Mouse (Mus musculus): ENCODE measurements at regions not wholly inside any gene's neighbourhood (a gene's known extent, or its start where the extent isn't known, plus 50 kb on each side); places are given as distances from the start of the nearest gene placed in this dataset.
A peak's percentile ranks its signal among the peaks of the same experiment; 100 is the strongest.

- DNase-seq (no peak), ATAC-seq (no peak)
- Histone ChIP-seq H3K4me1 (ENCODE audit: insufficient read depth) (no peaks in the 10 kb centered on the region), H3K9ac (replicated peaks) (no peak overlapping the region), H3K36me3 (replicated peaks; ENCODE audit: insufficient read depth, low read length) (no peaks in the 10 kb centered on the region), H3K27ac (ENCODE audit: low read depth) (no peak overlapping the region), H3K9me3 (ENCODE audit: low read length) (no peaks in the 10 kb centered on the region), H3K4me3 (ENCODE audit: low read depth, low read length) (no peak overlapping the region), H3K4me2 (ENCODE audit: low read depth, low read length) (no peak overlapping the region), H3K27me3 (ENCODE audit: insufficient read depth, low read length) (no peaks in the 10 kb centered on the region)
- WGBS (ENCODE audit: insufficient replicate concordance), result 70% methylated on average over 5 of the region's 5 CpGs
- no peak for TF ChIP-seq CTCF (IDR thresholded peaks at IDR 0.05; ENCODE audit: low read depth)
- no peak for TF ChIP-seq EP300 (IDR thresholded peaks at IDR 0.05; ENCODE audit: low read depth)
Observed at GRCm38 (mm10) chrX:42352610-42353254, 136.8 kb upstream of the Tex13c2 start.

- WGBS (ENCODE audit: insufficient replicate concordance), result 57% methylated on average over 8 of the region's 12 CpGs
Observed at GRCm38 (mm10) chrX:42359381-42360172, 129.9 kb upstream of the Tex13c2 start.

DNA sequence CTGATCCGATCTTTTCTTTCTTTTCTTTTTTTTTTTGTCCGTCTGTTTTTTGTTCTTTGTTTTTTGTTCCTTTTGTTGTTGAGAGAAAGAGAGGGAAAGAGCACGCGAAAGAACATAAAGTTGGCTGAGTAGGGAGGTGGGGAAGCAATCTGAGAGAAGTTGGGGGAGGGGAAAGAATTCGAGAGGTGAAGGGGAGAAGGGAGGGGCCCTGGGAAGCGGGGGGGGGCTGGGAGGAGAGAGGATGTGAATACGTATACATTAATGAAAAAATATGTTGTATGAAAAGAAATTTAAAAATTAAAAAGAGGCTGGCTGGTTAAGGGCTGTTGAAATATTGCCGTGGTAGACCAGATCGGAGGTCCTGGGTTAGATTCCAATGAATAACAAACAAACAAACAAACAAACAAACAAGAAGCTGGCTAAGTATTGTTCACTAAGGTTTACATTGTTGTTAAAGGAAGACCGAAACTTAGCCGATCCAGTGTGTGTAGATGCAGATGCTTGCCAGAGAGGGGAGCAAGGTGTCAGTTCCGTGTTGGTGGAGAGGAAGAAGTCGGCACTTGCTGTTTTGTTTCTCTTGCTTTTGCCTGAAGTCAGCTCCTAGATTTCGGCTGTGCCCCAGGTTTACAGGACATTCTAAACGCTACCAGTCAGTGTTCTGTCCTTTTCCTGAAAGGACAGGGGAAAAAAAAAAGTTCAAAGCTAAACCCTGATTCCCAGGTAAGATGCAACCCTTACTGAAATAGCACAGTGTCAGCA, 129.1 kb upstream of the Tex13c2 start:
- Histone ChIP-seq H3K27ac (ENCODE audit: low read depth) (no peak overlapping the region), H3K9ac (replicated peaks) (no peak overlapping the region), H3K27me3 (ENCODE audit: insufficient read depth, low read length) (no peaks in the 10 kb centered on the region), H3K4me3 (ENCODE audit: low read depth, low read length) (peak overlapping the region; percentile 32), H3K4me1 (ENCODE audit: insufficient read depth) (no peaks in the 10 kb centered on the region), H3K36me3 (replicated peaks; ENCODE audit: insufficient read depth, low read length) (no peaks in the 10 kb centered on the region), H3K4me2 (ENCODE audit: low read depth, low read length) (peak overlapping the region; percentile 51), H3K9me3 (ENCODE audit: low read length) (no peaks in the 10 kb centered on the region)
- TF ChIP-seq EP300 (IDR thresholded peaks at IDR 0.05; ENCODE audit: low read depth), result no peak
- TF ChIP-seq CTCF (IDR thresholded peaks at IDR 0.05; ENCODE audit: low read depth), result peak; percentile 24
- no peak for ATAC-seq
- WGBS (ENCODE audit: insufficient replicate concordance), result 23% methylated on average over 15 of the region's 15 CpGs
- no peak for DNase-seq

More at GRCm38 (mm10) chrX:42359381-42360172, 129.9 kb upstream of the Tex13c2 start:
- DNase-seq, result no peak
- H3K4me1 ChIP-seq (ENCODE audit: insufficient read depth), result no peaks in the 10 kb centered on the region
- no peak for ATAC-seq
- no peak overlapping the region for H3K27ac ChIP-seq (ENCODE audit: low read depth)
- H3K9me3 ChIP-seq (ENCODE audit: low read length), result no peaks in the 10 kb centered on the region
- TF ChIP-seq EP300 (IDR thresholded peaks at IDR 0.05; ENCODE audit: low read depth), result no peak
- no peak for TF ChIP-seq CTCF (IDR thresholded peaks at IDR 0.05; ENCODE audit: low read depth)
- no peaks in the 10 kb centered on the region for H3K27me3 ChIP-seq (ENCODE audit: insufficient read depth, low read length)
- H3K4me3 ChIP-seq (ENCODE audit: low read depth, low read length), result 0 out of 2 replicates have a peak overlapping the region, but pooled peaks have one; percentile 32
- no peaks in the 10 kb centered on the region for H3K36me3 ChIP-seq (replicated peaks; ENCODE audit: insufficient read depth, low read length)
- H3K9ac ChIP-seq (replicated peaks), result no peak overlapping the region
- peak overlapping the region; percentile 51 for H3K4me2 ChIP-seq (ENCODE audit: low read depth, low read length)

GRCm38 (mm10) chrX:42360973-42361372, 128.5 kb upstream of the Tex13c2 start:
- 45% methylated on average over 6 of the region's 6 CpGs for WGBS (ENCODE audit: insufficient replicate concordance)
- no peaks in the 10 kb centered on the region for H3K9me3 ChIP-seq (ENCODE audit: low read length)
- DNase-seq (no peak), ATAC-seq (no peak)
- no peaks in the 10 kb centered on the region for H3K27me3 ChIP-seq (ENCODE audit: insufficient read depth, low read length)
- no peak overlapping the region for H3K4me3 ChIP-seq (ENCODE audit: low read depth, low read length)
- H3K27ac ChIP-seq (ENCODE audit: low read depth), result no peak overlapping the region
- H3K4me2 ChIP-seq (ENCODE audit: low read depth, low read length), result peak overlapping the region; percentile 51; the same call in 1 of the 2 replicates
- H3K9ac ChIP-seq (replicated peaks), result no peak overlapping the region
- no peaks in the 10 kb centered on the region for H3K36me3 ChIP-seq (replicated peaks; ENCODE audit: insufficient read depth, low read length)
- no peak for TF ChIP-seq CTCF (IDR thresholded peaks at IDR 0.05; ENCODE audit: low read depth)
- no peak for TF ChIP-seq EP300 (IDR thresholded peaks at IDR 0.05; ENCODE audit: low read depth)
- no peaks in the 10 kb centered on the region for H3K4me1 ChIP-seq (ENCODE audit: insufficient read depth)

DNA sequence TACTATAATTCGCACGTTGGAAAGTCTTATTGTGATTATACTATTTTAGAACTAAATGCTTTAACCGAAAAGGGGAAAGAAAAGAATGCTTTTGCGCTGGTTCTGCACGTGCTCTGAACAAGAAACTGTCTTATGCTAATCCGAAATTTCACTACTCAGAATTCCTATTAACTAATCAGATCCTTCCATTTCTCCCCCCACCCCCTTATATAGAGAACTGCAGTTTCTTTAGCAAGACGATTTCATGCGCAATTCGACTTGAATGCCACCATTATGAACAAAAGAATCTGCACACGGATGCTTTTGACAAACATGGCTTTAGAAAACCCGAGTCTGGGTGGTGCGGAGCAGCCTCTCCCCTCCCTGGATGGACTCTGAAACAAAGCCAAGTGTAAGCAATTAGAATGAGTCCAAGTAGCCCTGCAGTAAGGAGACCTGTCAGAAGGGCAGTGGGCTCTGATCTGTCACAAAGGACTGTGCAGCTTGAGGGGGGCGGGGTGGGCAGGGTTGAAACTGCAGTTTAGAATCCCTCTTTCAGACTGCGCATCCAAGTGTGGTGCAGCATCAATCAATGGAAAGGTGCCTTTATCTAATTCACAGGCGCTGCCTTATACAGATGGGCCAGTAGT, 128.0 kb upstream of the Tex13c2 start:
- ATAC-seq (no peak), DNase-seq (no peak)
- no peaks in the 10 kb centered on the region for H3K4me1 ChIP-seq (ENCODE audit: insufficient read depth)
- H3K27ac ChIP-seq (ENCODE audit: low read depth), result no peak overlapping the region
- TF ChIP-seq EP300 (IDR thresholded peaks at IDR 0.05; ENCODE audit: low read depth) (no peak), CTCF (IDR thresholded peaks at IDR 0.05; ENCODE audit: low read depth) (no peak)
- no peaks in the 10 kb centered on the region for H3K27me3 ChIP-seq (ENCODE audit: insufficient read depth, low read length)
- WGBS (ENCODE audit: insufficient replicate concordance), result 54% methylated on average over 15 of the region's 15 CpGs
- no peak overlapping the region for H3K9ac ChIP-seq (replicated peaks)
- H3K4me2 ChIP-seq (ENCODE audit: low read depth, low read length), result no peak overlapping the region
- H3K9me3 ChIP-seq (ENCODE audit: low read length), result no peaks in the 10 kb centered on the region
- H3K36me3 ChIP-seq (replicated peaks; ENCODE audit: insufficient read depth, low read length), result no peaks in the 10 kb centered on the region
- H3K4me3 ChIP-seq (ENCODE audit: low read depth, low read length), result no peak overlapping the region
